Mouse (Mus musculus): ENCODE data around the gene Papola. TPM values are rescaled to one million over a fixed set of nuclear protein-coding genes. Genes with fewer than 3 reads are reported as not detected.
"Not testable (repeated sequence)": the region's sequence is repeated elsewhere in the genome, so short reads cannot be mapped to it uniquely, and the experiment has no call there.

The Papola gene
- total RNA-seq, 2 experiments from 2014 or later, result 74.6 to 104 TPM

DNA sequence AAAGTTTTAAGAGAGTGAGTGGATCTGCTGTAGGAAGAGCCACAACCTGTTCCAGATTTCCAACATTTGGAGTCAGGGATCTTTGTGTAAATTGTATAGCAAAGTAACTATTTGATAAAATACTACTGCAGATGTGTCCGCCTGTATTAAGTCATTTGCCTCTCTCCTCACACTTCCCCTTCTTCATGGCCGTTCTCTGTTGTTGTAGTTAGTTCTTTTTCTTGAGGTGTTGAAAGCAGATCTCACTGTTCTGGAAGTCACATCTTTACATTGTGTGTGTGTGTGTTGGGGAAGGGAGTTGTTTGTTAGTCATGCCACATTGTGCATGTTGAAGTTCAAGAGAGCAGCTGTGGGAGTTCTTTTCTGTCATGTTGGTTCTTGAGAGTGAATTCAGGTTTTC is 10.4 kb downstream of the Papola start:
- ATAC-seq (replicated peaks; ENCODE audit: low FRiP score, poor library complexity, severe bottlenecking), result no peak

DNA sequence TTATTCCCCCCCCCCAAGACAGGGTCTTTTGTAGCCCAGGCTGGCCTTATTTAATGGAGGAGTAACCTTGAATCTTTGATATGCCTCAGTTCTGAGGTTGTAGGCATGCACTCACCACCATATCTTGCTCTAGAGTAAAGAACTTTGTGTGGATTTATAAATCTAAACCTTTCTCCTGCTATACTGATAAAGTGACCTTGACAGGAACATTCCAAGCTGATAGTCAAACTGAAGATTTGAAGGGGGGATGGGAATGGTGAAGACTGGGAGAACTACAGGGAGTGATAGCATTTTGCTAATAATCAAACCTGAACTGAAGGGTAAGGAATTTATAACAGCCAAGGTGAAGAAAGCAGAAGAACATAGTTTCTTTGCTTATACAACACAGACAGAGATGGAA is 13.5 kb downstream of the Papola start:
- no peak for ATAC-seq (replicated peaks; ENCODE audit: low FRiP score, poor library complexity, severe bottlenecking)

DNA sequence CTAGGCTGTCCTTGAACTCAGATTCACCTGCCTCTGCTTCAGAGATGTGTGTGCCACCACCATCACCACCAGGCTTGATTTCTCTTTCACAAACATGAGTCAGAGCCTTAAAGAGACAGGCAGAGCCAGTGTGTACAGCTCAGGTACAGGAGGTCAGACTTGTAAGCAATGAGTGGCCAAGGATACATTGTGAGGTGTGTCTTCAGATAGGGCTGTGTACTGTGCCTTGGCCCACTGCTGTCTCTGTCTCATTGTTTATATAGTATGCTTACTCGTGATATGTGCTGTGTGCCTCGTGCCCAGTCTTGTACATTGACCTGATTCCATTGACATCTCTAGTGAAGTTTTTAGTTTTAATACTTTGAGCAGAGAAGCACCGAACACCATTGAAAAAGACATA is 21.3 kb downstream of the Papola start:
- no peak for ATAC-seq (replicated peaks; ENCODE audit: low FRiP score, poor library complexity, severe bottlenecking)

DNA sequence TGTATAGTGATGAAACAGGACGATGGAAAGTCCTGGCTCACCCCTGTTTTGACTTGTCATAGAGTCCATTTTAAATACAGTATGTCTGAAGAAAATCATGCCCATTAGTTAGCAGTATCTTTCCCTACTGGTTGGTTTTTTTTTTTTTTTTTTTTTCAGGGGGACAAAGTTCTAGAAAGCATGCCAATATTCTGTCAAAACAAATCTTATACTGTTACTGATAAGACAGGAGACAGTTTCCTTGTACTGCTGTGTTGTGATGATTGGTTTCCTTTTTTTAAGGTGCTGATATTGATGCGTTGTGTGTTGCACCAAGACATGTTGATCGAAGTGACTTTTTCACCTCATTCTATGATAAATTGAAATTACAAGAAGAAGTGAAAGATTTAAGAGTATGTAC is 21.7 kb downstream of the Papola start:
- ATAC-seq (replicated peaks; ENCODE audit: low FRiP score, poor library complexity, severe bottlenecking), result no peak

DNA sequence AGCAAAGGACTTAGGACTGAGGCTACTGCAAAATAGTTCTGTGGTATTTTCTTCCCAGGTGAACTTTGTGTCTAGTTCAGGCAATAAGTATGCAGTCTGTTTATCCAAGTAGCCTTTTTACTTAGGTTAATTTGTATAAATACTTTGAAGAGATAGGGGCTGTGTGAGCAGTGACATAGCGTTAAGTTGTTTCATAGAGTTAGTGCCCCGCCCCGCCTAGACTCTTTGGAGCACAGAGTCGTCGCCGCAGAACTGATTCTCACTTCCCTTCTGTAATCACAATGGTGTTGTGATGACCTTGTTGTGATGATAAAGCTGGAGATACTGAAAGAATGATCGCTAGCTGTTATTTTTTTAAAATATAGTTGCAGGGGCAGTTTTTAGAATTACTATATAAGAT is 22.9 kb downstream of the Papola start:
- ATAC-seq (replicated peaks; ENCODE audit: low FRiP score, poor library complexity, severe bottlenecking), result no peak

DNA sequence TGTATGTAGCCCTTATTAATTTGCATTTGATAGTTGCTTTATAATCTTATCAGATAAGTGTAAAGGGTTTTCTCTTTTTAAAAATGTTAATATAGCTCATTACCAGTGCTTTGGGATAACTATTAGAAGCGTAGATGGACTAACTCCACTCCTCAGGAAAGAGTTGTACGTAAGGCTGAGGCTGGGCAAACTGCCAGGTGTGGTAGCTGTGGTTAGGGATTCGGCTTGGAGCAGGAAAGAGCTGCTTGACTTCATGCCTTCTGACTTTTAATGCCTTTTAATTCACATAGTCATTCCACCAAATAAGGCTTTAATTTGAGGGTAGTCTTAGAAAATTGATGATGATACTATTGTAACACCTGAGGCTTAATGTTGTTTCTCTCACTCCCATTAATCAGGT is 24.5 kb downstream of the Papola start:
- no peak for ATAC-seq (replicated peaks; ENCODE audit: low FRiP score, poor library complexity, severe bottlenecking)

DNA sequence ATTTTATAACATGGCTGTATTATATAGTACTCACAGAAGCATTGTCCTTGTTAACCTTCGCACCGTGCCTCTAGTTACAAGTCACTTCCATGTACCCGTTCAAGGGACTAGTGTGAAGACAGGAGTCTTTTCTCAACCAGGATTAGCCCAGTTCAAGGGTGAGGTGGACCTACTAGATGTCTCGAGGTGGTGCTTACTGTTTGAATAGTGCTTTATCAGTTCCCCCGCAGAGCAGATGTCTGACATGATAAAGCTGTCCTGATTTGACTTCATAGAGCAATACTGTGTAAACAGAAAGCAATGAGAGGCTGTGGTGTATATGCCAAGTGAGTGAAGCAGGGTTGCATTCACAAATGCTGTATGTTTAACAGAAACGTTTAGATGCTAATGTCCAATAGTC is 26.1 kb downstream of the Papola start:
- ATAC-seq (replicated peaks; ENCODE audit: low FRiP score, poor library complexity, severe bottlenecking), result no peak

DNA sequence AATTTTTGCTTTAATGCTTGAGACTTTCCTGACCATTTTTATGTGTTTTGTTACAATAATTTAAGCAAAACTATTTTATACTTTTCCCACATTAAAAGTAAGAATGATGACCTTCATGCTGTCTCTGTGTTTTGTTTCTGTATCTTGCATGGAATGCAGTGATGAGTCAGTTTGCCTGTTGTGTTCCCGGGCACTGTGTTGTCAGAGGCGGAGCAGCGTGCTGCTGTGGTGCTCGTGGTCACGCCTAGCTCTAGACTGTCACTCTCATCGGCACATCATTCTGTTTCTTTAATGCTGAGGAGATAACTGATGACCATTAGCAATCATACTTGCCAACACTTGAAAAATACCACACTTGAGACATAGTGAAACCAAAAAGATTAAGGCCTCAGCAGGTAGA is 29.5 kb downstream of the Papola start:
- no peak for ATAC-seq (replicated peaks; ENCODE audit: low FRiP score, poor library complexity, severe bottlenecking)

DNA sequence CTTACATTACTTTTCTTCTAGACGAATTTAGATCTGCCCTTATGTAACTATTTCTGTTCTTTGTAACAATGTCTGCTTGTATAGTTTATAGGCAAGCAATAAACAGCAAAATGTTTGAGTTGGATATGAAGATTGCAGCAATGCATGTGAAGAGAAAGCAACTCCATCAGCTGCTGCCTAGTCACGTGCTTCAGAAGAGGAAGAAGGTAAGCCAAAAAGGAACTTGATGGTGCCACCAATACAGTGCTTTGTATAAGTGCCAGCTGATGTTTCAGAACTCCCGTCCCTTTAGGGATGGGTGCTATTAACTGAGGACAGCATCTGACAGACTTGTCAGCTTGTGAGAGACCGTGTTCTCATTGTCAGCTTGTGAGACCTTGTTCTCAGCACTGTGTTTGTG is 39.0 kb downstream of the Papola start:
- ATAC-seq (replicated peaks; ENCODE audit: low FRiP score, poor library complexity, severe bottlenecking), result no peak

DNA sequence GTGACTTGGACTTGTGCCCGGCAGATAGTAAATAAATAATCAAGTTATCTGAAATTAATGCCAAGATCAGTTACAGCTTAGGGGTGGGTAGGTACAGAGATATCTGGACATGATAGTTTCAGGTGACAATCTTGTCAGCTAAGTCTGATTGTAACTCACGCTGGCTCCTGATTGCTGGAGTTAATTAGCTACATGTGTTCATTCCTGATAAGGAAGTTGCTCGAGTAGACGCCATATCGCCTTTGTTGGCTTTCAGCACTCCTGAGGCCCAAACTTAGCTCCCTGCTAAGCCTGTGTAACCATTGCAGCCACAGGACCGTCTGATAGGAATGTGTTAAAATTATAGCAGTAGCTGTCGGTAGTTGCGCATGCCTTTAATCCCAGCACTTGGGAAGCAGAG is 40.2 kb downstream of the Papola start:
- peak; percentile 83 for ATAC-seq (replicated peaks; ENCODE audit: low FRiP score, poor library complexity, severe bottlenecking)

DNA sequence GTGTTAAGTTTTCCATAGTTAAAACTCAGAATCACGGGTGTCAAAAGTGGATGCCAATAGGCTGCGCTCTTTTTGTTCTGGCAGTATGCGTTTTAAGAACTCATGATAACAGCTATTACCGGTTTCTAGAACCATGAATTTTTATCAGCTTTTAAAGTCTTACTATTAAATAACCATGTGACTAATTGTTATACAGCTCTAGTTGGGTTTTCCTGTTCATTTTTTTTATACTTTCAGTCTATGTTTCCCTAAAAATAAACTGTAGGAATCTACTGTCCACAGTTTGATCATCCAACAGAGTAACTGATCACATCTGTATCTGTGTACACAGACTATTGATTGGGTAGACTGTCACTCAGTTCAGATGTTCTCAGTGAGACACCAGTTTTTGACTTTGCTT is 40.8 kb downstream of the Papola start:
- no peak for ATAC-seq (replicated peaks; ENCODE audit: low FRiP score, poor library complexity, severe bottlenecking)

DNA sequence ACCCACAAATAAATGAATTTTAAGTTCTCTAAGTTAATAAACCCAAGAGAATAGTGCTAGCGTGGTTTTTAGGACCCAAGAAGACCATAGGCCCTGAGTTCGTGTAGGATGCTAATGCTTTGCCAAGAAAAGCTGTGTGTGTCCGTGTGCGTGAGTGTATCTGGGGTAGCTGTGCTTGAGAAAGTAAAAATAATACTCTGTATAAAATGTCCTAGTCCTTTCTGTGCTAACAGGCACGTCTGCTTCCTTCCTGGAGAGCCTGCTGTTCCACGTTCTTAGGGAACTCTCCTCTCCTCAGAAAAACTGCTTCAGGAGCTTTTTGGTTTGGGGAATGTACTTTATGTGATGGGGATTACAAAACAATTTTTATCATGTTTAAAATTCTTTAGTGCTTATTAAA is 48.0 kb downstream of the Papola start:
- ATAC-seq (replicated peaks; ENCODE audit: low FRiP score, poor library complexity, severe bottlenecking), result no peak

DNA sequence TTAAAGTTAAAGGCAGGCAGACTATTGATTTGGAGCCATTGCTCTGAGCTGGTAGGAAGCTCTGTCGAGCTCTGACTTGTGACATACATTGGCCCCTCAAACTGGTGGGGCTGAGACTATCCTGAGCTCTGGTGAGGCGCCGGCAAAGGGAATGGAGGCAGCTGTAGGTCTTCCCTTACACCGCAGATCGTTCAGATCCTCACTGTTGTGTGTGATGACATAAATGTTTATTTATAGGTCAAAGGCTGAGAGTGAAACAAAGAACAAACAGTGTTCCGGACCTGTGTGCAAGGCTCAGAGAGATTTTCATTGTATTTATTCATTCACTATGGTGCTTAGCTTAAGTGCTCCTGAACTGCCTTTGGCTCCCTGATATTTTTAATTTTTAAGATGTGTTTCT is 50.4 kb downstream of the Papola start:
- no peak for ATAC-seq (replicated peaks; ENCODE audit: low FRiP score, poor library complexity, severe bottlenecking)

DNA sequence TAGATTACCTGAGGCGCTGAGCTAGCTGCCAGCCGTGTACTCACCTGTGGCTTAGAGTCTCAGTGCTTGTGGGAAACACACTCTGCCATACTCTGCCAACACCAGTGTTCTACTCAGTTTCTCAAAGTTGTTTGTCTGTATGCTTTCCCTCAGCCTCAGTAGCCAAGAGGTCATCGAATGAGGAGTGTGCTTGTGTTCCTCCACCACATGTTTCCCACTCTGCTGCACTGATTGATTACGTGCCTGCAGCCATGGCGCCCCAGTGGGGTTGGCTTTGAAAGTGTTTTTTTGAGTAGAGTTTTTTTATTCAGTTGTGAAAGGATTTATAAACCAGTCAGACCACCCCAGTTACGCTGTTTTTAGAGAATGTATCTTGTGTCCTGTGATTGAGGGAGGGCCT is 51.1 kb downstream of the Papola start:
- ATAC-seq (replicated peaks; ENCODE audit: low FRiP score, poor library complexity, severe bottlenecking), result no peak

DNA sequence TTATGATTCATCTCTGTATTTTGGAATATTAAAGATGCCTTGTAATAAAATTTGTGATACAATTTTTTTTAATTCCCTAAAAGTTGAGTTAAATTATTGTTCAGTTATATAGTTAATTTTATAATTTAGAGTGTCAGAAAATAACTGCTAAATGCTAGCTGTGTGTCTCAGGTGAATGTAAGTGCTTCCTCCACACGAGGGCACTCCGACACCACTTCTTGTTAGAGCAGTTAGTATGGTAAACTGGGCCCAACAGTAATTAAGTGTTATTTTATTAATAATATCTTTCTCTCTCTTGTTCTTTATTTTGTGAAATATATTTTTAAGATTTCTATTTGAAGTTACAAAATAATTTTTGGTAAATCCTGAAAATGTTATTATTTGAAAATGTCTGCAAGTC is 51.7 kb downstream of the Papola start:
- no peak for ATAC-seq (replicated peaks; ENCODE audit: low FRiP score, poor library complexity, severe bottlenecking)

DNA sequence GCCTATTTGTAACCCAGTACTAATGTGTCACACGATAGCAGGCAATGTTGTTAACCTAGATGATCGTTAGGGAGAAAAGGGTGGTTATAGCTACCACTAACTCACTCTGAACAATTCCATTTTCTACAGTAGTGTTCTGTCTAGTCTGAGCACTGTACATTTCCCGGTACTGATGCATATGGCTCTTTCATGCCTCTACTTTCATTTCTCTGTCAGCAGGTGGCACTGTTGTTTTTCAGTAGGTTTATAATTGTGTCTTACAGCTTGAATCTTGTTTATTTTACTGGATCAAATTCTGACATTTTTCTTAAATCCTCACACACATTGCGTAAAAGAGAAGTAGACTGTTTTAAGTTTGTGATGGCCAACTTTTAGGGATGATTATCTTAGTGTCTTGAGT is 54.6 kb downstream of the Papola start:
- no peak for ATAC-seq (replicated peaks; ENCODE audit: low FRiP score, poor library complexity, severe bottlenecking)

DNA sequence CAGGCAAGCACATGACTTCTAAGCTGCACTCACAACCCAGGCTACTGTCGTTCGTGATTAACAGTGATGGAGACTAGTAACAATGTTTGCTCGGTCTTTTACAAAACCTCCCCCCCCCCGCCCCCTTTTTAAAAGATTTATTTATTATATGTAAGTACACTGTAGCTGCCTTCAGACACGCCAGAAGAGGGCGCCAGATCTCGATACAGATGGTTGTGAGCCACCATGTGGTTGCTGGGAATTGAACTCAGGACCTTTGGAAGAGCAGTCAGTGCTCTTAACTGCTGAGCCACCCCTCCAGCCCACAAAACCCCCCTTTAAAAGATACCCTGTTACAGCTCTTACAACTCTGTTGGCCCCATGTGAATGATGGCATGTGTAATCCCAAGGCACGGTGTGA is 56.1 kb downstream of the Papola start:
- ATAC-seq (replicated peaks; ENCODE audit: low FRiP score, poor library complexity, severe bottlenecking), result not testable (repeated sequence)

DNA sequence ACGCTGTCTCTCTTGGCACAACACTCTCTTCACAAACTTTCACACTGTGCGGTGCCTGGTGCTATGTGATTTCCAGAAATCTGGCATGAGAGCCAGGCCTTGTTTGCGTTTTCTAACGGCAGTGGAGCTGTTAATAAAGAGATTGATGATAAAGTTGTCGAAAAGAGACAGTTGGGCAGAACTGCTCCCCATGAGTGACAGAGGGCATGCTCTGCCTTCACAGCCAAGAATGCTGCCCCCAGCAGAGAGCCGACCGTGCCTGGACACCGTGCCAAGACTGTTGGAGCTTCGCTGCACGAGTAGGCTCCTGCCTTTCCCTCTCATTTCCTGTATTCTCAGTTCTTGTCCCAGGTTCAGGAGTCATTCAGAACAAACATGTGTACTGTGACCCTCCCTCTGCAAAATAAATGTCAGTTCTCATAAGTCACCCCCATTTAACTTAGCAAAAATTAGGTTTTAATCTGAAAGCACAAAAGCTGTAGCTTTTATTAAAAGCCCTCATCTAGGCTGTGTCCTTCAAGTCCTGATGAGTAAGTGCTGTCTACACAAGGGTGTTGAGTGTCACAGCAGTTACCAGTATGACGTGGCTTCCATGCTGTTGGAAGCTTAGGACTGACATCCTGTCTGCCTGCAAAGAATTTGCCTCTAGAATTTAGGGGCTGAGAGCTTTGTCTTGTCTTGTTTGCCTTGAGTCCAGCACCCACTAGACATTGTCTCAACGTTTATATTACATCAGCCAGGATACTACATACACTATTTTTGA is 58.9 kb downstream of the Papola start:
- no peak for ATAC-seq (replicated peaks; ENCODE audit: low FRiP score, poor library complexity, severe bottlenecking)

DNA sequence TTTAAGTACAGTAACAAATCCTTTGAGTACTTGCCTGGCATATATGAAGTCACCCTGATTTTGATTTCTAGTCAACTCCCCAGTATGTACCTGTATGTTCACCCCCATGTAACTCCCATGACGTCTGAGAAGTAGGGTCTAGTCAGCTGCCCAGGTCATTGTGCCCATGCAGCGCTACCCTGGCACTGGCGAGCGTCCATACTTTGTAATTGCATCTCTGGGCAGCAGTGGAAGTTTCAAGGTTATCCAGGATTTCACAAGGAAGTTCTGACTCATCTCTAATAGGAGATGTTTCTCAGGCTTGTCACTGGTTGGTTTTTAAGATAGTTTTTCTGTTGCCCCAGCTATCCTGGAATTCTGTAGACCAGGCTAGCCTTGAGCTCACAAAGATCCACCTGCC is 59.9 kb downstream of the Papola start:
- ATAC-seq (replicated peaks; ENCODE audit: low FRiP score, poor library complexity, severe bottlenecking), result no peak

DNA sequence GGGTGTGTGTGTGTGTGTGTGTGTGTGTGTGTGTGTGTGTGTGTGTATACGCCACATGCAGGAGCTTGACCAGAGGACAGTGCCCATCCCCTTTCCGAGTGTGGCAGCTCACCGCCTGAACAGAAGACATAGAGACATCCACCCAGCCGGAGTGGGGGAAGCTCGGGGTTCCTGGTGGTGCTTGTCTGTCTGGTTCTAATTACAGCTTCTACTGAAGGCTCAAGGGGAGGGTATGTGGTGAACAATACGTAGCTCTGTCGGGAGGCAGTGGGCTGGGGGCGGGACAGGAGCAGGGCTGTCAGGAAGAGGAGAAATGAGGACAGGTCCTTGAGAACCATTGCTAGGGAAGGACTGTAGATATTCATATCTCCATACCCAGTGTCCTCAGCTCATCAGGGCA is 64.6 kb downstream of the Papola start:
- no peak for ATAC-seq (replicated peaks; ENCODE audit: low FRiP score, poor library complexity, severe bottlenecking)

DNA sequence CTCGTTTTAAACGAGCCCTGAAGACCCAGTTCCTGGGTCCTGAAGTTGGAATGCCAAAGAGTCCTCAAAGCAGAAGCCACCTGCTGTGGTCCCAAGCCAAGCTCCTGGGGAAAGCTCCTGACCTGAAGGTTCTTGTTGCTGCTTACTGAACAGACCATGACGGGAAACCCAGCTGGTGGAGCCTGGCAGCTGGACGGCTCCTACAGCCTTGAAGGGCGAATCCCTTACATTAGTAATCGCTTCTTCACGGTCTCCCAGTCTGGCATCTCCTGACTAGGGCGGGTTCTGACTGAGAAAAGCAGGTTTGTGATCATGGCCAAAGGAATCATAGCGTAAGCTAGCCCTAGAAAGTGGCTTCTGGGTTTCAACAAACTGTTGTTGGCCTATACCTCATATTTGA is 66.2 kb downstream of the Papola start:
- ATAC-seq (replicated peaks; ENCODE audit: low FRiP score, poor library complexity, severe bottlenecking), result no peak

DNA sequence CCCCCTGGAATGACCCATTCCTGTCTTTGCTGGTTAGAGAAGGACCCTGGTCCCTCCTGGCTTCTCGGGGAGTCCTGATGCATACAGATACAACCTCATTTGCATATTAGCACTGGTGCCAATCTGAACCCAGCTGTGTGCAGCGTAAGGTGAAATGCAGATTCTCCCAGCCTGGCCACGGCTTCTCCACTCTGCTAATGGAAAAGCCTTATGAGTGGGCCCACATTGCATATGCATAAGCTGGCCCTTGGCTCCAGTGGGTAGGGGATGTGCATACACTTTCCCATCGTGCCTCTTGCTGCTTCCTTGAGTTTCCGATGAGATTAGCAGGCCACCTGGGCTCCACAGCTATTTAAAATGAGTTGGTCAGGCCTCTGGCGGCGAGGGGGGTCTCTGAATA is 68.3 kb downstream of the Papola start:
- ATAC-seq (replicated peaks; ENCODE audit: low FRiP score, poor library complexity, severe bottlenecking), result no peak

Measured in erythroid progenitor cell, adult 5-6 weeks (primary cell).